Mouse (Mus musculus): Measurements from ENCODE around the gene Gdf15. TPM values are rescaled to one million over a fixed set of nuclear protein-coding genes. Genes with fewer than 3 reads are reported as not detected.

Gene Gdf15
- polyA plus RNA-seq, 1 experiment from 2014 or later, result 1.0 TPM

GRCm38 (mm10) chr8:70617985-70618384 is 14.3 kb downstream of the Gdf15 start:
- Histone ChIP-seq H3K4me3 (ENCODE audit: low read length) (no peak overlapping the region), H3K9ac (replicated peaks; ENCODE audit: low read length) (no peak overlapping the region), H3K36me3 (ENCODE audit: insufficient read depth, low read length) (no peaks in the 10 kb centered on the region), H3K4me1 (ENCODE audit: insufficient read depth, low read length) (peaks cover 6% of the 10 kb centered on the region; the same call in 1 of the 2 replicates), H3K4me2 (replicated peaks; ENCODE audit: low read depth, low read length) (no peak overlapping the region), H3K27me3 (ENCODE audit: insufficient read depth, low read length) (0 out of 2 replicates have a peak, but pooled peaks cover 9% of the 10 kb centered on the region), H3K9me3 (ENCODE audit: low read length) (no peaks in the 10 kb centered on the region), H3K27ac (ENCODE audit: low read length) (no peak overlapping the region)
- WGBS, result 84% methylated on average over 11 of the region's 11 CpGs
- no peak for ATAC-seq (ENCODE audit: low FRiP score, low TSS enrichment)

GRCm38 (mm10) chr8:70616645-70617044 is 15.6 kb downstream of the Gdf15 start:
- H3K4me3 ChIP-seq (ENCODE audit: low read length), result no peak overlapping the region
- ATAC-seq (ENCODE audit: low FRiP score, low TSS enrichment), result no peak

GRCm38 (mm10) chr8:70615894-70616293 is 16.4 kb downstream of the Gdf15 start, which contains the start of gene Lrrc25:
Lrrc25 (plus strand) TSS chr8:70616155.
- Histone ChIP-seq H3K9me3 (ENCODE audit: low read length) (no peaks in the 10 kb centered on the region), H3K4me1 (ENCODE audit: insufficient read depth, low read length) (peaks cover 15% of the 10 kb centered on the region), H3K4me2 (replicated peaks; ENCODE audit: low read depth, low read length) (no peak within 1 kb of the TSS), H3K27ac (ENCODE audit: low read length) (no peak within 1 kb of the TSS), H3K36me3 (ENCODE audit: insufficient read depth, low read length) (no peaks in the 10 kb centered on the region), H3K4me3 (ENCODE audit: low read length) (no peak within 1 kb of the TSS), H3K9ac (replicated peaks; ENCODE audit: low read length) (no peak within 1 kb of the TSS; the same call in 1 of the 2 replicates), H3K27me3 (ENCODE audit: insufficient read depth, low read length) (0 out of 2 replicates have a peak, but pooled peaks cover 5% of the 10 kb centered on the region)
- no peak for ATAC-seq (ENCODE audit: low FRiP score, low TSS enrichment)
- 84% methylated on average over 3 of the region's 3 CpGs for WGBS

More at GRCm38 (mm10) chr8:70616645-70617044, 15.6 kb downstream of the Gdf15 start:
- Histone ChIP-seq H3K27me3 (ENCODE audit: insufficient read depth, low read length) (0 out of 2 replicates have a peak, but pooled peaks cover 7% of the 10 kb centered on the region), H3K4me1 (ENCODE audit: insufficient read depth, low read length) (peaks cover 8% of the 10 kb centered on the region; the same call in 1 of the 2 replicates), H3K27ac (ENCODE audit: low read length) (no peak overlapping the region), H3K36me3 (ENCODE audit: insufficient read depth, low read length) (no peaks in the 10 kb centered on the region), H3K4me2 (replicated peaks; ENCODE audit: low read depth, low read length) (no peak overlapping the region), H3K9ac (replicated peaks; ENCODE audit: low read length) (no peak overlapping the region), H3K9me3 (ENCODE audit: low read length) (no peaks in the 10 kb centered on the region)
- WGBS, result 46% methylated on average over 11 of the region's 11 CpGs

DNA sequence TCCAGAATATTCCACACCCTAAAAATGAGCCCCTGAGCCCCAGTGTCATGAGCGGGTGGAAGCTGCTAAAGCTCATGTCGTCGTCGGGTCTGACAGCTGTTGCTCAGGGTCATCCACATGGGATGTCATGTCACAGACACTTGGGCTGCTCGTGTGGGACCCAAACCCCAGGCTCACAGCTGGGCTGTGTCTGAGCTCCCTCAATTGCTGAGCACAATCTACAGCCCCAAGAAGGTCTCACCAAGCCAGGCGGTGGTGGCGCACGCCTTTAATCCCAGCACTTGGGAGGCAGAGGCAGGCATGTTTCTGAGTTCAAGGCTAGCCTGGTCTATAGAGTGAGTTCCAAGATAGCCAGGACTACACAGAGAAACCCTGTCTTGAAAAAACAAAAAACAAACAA is 17.0 kb downstream of the Gdf15 start:
- H3K4me2 ChIP-seq (replicated peaks; ENCODE audit: low read depth, low read length), result no peak overlapping the region
- H3K4me1 ChIP-seq (ENCODE audit: insufficient read depth, low read length), result peaks cover 20% of the 10 kb centered on the region
- no peak for ATAC-seq (ENCODE audit: low FRiP score, low TSS enrichment)
- H3K9ac ChIP-seq (replicated peaks; ENCODE audit: low read length), result no peak overlapping the region; the same call in 1 of the 2 replicates
- no peak overlapping the region for H3K4me3 ChIP-seq (ENCODE audit: low read length)
- no peaks in the 10 kb centered on the region for H3K9me3 ChIP-seq (ENCODE audit: low read length)
- 0 out of 2 replicates have a peak, but pooled peaks cover under 1% of the 10 kb centered on the region for H3K27me3 ChIP-seq (ENCODE audit: insufficient read depth, low read length)
- H3K36me3 ChIP-seq (ENCODE audit: insufficient read depth, low read length), result no peaks in the 10 kb centered on the region
- no peak overlapping the region for H3K27ac ChIP-seq (ENCODE audit: low read length)
- WGBS, result 79% methylated on average over 8 of the region's 8 CpGs

- H3K27me3 ChIP-seq (ENCODE audit: insufficient read depth, low read length), result no peaks in the 10 kb centered on the region
- H3K4me3 ChIP-seq (ENCODE audit: low read length), result no peak overlapping the region
- no peaks in the 10 kb centered on the region for H3K36me3 ChIP-seq (ENCODE audit: insufficient read depth, low read length)
- H3K9ac ChIP-seq (replicated peaks; ENCODE audit: low read length), result no peak overlapping the region
- no peak overlapping the region for H3K27ac ChIP-seq (ENCODE audit: low read length)
- H3K9me3 ChIP-seq (ENCODE audit: low read length), result no peaks in the 10 kb centered on the region
- peaks cover 21% of the 10 kb centered on the region for H3K4me1 ChIP-seq (ENCODE audit: insufficient read depth, low read length)
- no peak overlapping the region for H3K4me2 ChIP-seq (replicated peaks; ENCODE audit: low read depth, low read length)
- WGBS, result 58% methylated on average over 5 of the region's 5 CpGs
- ATAC-seq (ENCODE audit: low FRiP score, low TSS enrichment), result no peak
Observed at GRCm38 (mm10) chr8:70614469-70614868, 17.8 kb downstream of the Gdf15 start.

DNA sequence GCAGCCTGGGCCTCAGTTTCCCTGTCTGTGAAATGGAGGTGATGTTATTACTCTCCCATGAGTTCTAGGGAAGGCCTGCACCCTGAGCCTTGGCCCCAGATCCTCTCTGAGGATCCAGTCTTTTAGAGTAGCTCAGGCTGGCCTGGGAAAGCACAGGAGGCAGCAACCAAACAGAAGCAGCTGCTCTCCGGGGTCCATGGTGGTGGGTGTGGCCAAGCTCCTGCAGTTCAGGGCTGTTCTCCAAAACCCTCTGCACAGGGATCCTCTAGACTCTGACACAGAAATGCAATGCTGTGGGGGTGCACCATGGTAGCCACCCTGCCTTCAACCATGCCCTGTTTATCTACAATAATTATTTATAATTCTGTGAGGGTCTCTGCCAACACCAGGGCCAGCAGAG is 18.5 kb downstream of the Gdf15 start:
- no peak overlapping the region for H3K4me3 ChIP-seq (ENCODE audit: low read length)
- ATAC-seq (ENCODE audit: low FRiP score, low TSS enrichment), result no peak
- no peaks in the 10 kb centered on the region for H3K27me3 ChIP-seq (ENCODE audit: insufficient read depth, low read length)
- peaks cover 24% of the 10 kb centered on the region for H3K4me1 ChIP-seq (ENCODE audit: insufficient read depth, low read length)
- no peaks in the 10 kb centered on the region for H3K9me3 ChIP-seq (ENCODE audit: low read length)
- H3K4me2 ChIP-seq (replicated peaks; ENCODE audit: low read depth, low read length), result no peak overlapping the region
- H3K36me3 ChIP-seq (ENCODE audit: insufficient read depth, low read length), result no peaks in the 10 kb centered on the region
- 14% methylated on average over 1 of the region's 1 CpGs for WGBS
- no peak overlapping the region for H3K27ac ChIP-seq (ENCODE audit: low read length)
- no peak overlapping the region for H3K9ac ChIP-seq (replicated peaks; ENCODE audit: low read length)

DNA sequence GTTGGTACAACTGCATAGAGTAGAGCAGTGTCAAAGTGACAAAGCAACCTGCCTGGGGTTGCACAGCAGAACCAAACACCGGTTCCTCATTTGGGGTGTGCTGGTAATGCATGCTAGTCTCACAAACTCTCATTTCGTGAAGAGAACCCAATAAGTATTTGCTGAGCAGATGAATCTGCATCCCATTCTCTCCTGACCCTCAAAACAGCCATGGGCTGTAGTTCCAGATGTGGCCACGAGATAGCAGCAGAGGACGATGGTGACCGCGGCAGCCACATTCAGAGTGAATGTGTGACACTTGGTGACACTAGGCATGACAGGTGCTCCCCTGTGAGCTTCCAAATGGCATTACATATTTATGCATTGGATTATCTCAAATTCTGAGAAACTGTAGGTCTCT is 20.4 kb downstream of the Gdf15 start:
- peak overlapping the region; percentile 98 for H3K4me2 ChIP-seq (replicated peaks; ENCODE audit: low read depth, low read length)
- no peak for ATAC-seq (ENCODE audit: low FRiP score, low TSS enrichment)
- H3K27ac ChIP-seq (ENCODE audit: low read length), result peak overlapping the region; percentile 75
- no peaks in the 10 kb centered on the region for H3K9me3 ChIP-seq (ENCODE audit: low read length)
- H3K9ac ChIP-seq (replicated peaks; ENCODE audit: low read length), result peak overlapping the region; percentile 73
- no peaks in the 10 kb centered on the region for H3K36me3 ChIP-seq (ENCODE audit: insufficient read depth, low read length)
- peak overlapping the region; percentile 54 for H3K4me3 ChIP-seq (ENCODE audit: low read length)
- 0% methylated on average over 6 of the region's 6 CpGs for WGBS
- peaks cover 34% of the 10 kb centered on the region for H3K4me1 ChIP-seq (ENCODE audit: insufficient read depth, low read length)
- H3K27me3 ChIP-seq (ENCODE audit: insufficient read depth, low read length), result no peaks in the 10 kb centered on the region

DNA sequence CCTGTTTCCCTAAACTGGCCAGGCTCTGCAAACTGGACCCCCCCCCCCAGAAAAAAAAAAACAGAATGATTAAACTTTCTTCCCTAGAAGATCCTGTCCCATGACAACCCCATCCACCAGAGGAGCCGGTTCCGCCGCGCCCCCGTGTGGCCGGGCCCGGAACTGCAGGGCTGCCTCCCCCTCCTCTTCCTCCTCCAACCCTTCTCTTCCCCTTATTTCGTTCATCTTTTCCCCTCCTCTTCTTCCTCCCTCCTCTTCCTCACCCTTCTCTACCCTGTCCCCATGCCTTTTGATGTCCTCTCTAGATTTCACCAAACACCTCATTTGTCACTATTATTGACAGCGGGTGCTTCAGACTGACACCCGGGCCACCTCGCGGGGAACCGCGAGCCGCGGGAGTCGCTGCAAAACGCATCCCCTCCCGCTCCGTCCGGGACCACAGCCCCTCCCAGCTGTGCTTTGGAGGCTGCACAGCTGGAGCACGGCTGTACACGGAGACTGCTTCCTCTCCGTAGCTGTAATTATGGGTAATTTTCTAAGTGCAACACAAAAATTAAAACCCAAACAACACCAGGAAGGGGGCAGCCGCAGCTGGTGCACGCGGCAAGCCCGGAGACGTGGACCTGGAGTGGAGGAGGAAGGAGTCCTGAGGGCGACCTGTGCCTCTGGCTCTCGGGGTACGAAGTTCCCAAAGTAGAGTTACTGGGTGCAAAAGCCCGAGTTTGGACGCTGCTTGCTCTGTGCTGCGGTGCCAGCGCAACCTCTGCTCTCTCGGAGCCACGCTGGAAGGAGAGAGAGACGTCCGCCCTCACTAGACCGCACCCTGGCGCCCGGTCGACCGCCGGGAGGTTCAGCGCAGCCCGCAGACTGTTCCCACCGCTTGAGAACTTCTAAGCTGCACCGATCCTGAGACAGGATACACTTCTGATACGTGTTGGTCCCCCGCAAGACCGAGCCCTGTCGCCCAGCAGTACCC is 21.2 kb downstream of the Gdf15 start:
- WGBS, result under 1% methylated on average over 54 of the region's 54 CpGs
- Histone ChIP-seq H3K9ac (replicated peaks; ENCODE audit: low read length) (peak overlapping the region; percentile 91), H3K27me3 (ENCODE audit: insufficient read depth, low read length) (no peaks in the 10 kb centered on the region), H3K36me3 (ENCODE audit: insufficient read depth, low read length) (no peaks in the 10 kb centered on the region), H3K4me3 (ENCODE audit: low read length) (peak overlapping the region; percentile 54), H3K4me2 (replicated peaks; ENCODE audit: low read depth, low read length) (peak overlapping the region; percentile 98), H3K9me3 (ENCODE audit: low read length) (no peaks in the 10 kb centered on the region), H3K4me1 (ENCODE audit: insufficient read depth, low read length) (peaks cover 41% of the 10 kb centered on the region), H3K27ac (ENCODE audit: low read length) (peak overlapping the region; percentile 100)
- peak; percentile 0; the same call in 1 of the 2 replicates for ATAC-seq (ENCODE audit: low FRiP score, low TSS enrichment)

DNA sequence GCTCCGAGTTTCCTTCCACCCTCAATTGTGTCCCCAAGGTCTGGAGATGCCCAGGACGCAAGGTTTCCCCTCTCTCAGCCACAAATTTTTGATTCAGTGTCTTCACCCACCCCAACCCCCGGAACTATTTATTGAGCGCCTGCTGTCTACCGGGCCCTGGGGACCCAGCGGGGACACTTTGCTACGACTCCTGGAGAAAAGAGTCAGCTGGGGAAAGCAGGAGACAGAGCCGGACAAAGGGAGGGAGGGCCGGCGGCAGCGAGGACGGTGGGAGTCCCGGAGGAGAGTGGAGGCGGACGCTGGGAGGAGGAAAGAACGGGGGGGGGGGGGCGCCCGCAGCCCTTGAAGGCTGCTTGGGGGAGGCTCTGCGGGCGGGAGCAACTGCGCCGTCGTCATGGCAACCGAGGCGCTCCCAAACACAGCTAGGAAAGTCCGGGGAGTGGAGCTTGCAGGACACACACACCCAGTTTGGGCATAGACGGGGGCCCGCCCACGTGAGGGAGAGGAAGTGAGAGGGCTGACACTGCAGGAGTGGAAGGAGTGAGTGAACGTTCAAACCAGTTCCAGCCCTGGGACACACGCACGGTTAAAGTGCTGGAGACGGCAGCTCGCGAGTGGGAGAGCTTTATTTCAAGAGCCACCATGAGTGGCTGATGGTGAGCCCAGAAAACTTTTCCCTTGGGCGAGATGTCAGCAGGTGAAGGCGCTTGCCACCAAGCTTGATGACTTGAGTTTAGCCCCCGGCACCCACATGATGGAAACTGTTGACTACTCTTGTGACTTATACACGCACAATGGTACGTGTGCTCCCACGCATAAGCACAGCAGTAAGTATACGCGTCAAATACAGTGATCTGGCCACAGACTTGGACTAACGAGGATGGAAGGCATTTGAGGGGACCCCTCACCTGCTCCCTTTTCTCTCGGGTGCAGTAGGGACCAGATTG is 22.1 kb downstream of the Gdf15 start:
- peaks cover 46% of the 10 kb centered on the region for H3K4me1 ChIP-seq (ENCODE audit: insufficient read depth, low read length)
- H3K27me3 ChIP-seq (ENCODE audit: insufficient read depth, low read length), result no peaks in the 10 kb centered on the region
- WGBS, result under 1% methylated on average over 36 of the region's 45 CpGs
- H3K27ac ChIP-seq (ENCODE audit: low read length), result peak overlapping the region; percentile 100
- no peaks in the 10 kb centered on the region for H3K36me3 ChIP-seq (ENCODE audit: insufficient read depth, low read length)
- peak overlapping the region; percentile 98 for H3K4me2 ChIP-seq (replicated peaks; ENCODE audit: low read depth, low read length)
- peak overlapping the region; percentile 91 for H3K9ac ChIP-seq (replicated peaks; ENCODE audit: low read length)
- H3K9me3 ChIP-seq (ENCODE audit: low read length), result no peaks in the 10 kb centered on the region
- ATAC-seq (ENCODE audit: low FRiP score, low TSS enrichment), result peak; percentile 65
- peak overlapping the region; percentile 54 for H3K4me3 ChIP-seq (ENCODE audit: low read length)
